Mouse (Mus musculus): ENCODE data around the gene Agbl1. TPM values are rescaled to one million over a fixed set of nuclear protein-coding genes. Genes with fewer than 3 reads are reported as not detected.

Agbl1 gene
- polyA plus RNA-seq, 1 experiment from 2014 or later = not detected

GRCm38 (mm10) chr7:76371269-76371668, 141.6 kb downstream of the Agbl1 start:
- Histone ChIP-seq H3K9me3 (replicated peaks; ENCODE audit: control insufficient read depth, low read length) (no peaks in the 10 kb centered on the region), H3K27ac (ENCODE audit: low read length) (no peak overlapping the region), H3K27me3 (ENCODE audit: control insufficient read depth, insufficient read depth, low read length) (no peaks in the 10 kb centered on the region), H3K4me3 (replicated peaks; ENCODE audit: low read length) (no peak overlapping the region), H3K9ac (ENCODE audit: low read length) (no peak overlapping the region), H3K36me3 (ENCODE audit: control insufficient read depth, insufficient read depth, low read length) (no peaks in the 10 kb centered on the region), H3K4me2 (ENCODE audit: low read depth, low read length) (no peak overlapping the region), H3K4me1 (ENCODE audit: control insufficient read depth, insufficient read depth, low read length) (no peaks in the 10 kb centered on the region)
- 70% methylated on average over 4 of the region's 4 CpGs for WGBS
- no peak for ATAC-seq (ENCODE audit: insufficient read depth, low FRiP score)

GRCm38 (mm10) chr7:76379493-76379892, 149.8 kb downstream of the Agbl1 start:
- Histone ChIP-seq H3K9ac (ENCODE audit: low read length) (no peak overlapping the region), H3K27me3 (ENCODE audit: control insufficient read depth, insufficient read depth, low read length) (no peaks in the 10 kb centered on the region), H3K4me2 (ENCODE audit: low read depth, low read length) (no peak overlapping the region), H3K36me3 (ENCODE audit: control insufficient read depth, insufficient read depth, low read length) (no peaks in the 10 kb centered on the region), H3K4me3 (replicated peaks; ENCODE audit: low read length) (no peak overlapping the region), H3K27ac (ENCODE audit: low read length) (no peak overlapping the region), H3K4me1 (ENCODE audit: control insufficient read depth, insufficient read depth, low read length) (no peaks in the 10 kb centered on the region), H3K9me3 (replicated peaks; ENCODE audit: control insufficient read depth, low read length) (no peaks in the 10 kb centered on the region)
- ATAC-seq (ENCODE audit: insufficient read depth, low FRiP score) = no peak
- WGBS = 91% methylated on average over 3 of the region's 3 CpGs

- Histone ChIP-seq H3K4me2 (ENCODE audit: low read depth, low read length) (no peak overlapping the region), H3K36me3 (ENCODE audit: control insufficient read depth, insufficient read depth, low read length) (no peaks in the 10 kb centered on the region)
Measured at GRCm38 (mm10) chr7:76381986-76382385, 152.3 kb downstream of the Agbl1 start.

DNA sequence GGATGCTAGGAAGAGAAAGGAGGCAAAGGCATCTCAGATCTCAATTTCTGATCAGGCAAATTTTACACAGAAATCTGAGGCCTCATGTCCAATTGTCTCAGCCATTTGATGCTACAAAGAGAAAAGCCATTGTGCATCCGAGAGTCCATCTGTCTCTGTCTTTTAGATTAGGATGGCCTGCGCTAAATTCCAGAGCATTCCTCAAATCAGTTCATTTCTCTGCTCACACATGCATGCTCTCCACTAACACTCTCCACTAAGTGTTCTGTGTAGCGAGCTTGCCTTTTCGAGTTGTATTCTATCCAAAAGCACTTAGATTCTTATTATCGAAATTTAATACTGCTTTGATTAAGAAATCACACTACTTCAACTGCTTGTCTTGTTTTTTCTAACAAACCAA, 159.6 kb downstream of the Agbl1 start:
- Histone ChIP-seq H3K27me3 (ENCODE audit: control insufficient read depth, insufficient read depth, low read length) (no peaks in the 10 kb centered on the region), H3K4me2 (ENCODE audit: low read depth, low read length) (no peak overlapping the region), H3K36me3 (ENCODE audit: control insufficient read depth, insufficient read depth, low read length) (no peaks in the 10 kb centered on the region), H3K9ac (ENCODE audit: low read length) (no peak overlapping the region), H3K4me3 (replicated peaks; ENCODE audit: low read length) (no peak overlapping the region), H3K4me1 (ENCODE audit: control insufficient read depth, insufficient read depth, low read length) (peaks cover 10% of the 10 kb centered on the region), H3K27ac (ENCODE audit: low read length) (0 out of 2 replicates have a peak overlapping the region, but pooled peaks have one; percentile 10), H3K9me3 (replicated peaks; ENCODE audit: control insufficient read depth, low read length) (no peaks in the 10 kb centered on the region)
- WGBS = 71% methylated on average over 5 of the region's 5 CpGs
- ATAC-seq (ENCODE audit: insufficient read depth, low FRiP score) = no peak

More at GRCm38 (mm10) chr7:76381986-76382385, 152.3 kb downstream of the Agbl1 start:
- H3K27ac ChIP-seq (ENCODE audit: low read length) = no peak overlapping the region
- H3K4me3 ChIP-seq (replicated peaks; ENCODE audit: low read length) = no peak overlapping the region
- no peak for ATAC-seq (ENCODE audit: insufficient read depth, low FRiP score)
- no peak overlapping the region for H3K9ac ChIP-seq (ENCODE audit: low read length)
- no peaks in the 10 kb centered on the region for H3K27me3 ChIP-seq (ENCODE audit: control insufficient read depth, insufficient read depth, low read length)
- 75% methylated on average over 2 of the region's 2 CpGs for WGBS
- H3K9me3 ChIP-seq (replicated peaks; ENCODE audit: control insufficient read depth, low read length) = no peaks in the 10 kb centered on the region
- no peaks in the 10 kb centered on the region for H3K4me1 ChIP-seq (ENCODE audit: control insufficient read depth, insufficient read depth, low read length)

DNA sequence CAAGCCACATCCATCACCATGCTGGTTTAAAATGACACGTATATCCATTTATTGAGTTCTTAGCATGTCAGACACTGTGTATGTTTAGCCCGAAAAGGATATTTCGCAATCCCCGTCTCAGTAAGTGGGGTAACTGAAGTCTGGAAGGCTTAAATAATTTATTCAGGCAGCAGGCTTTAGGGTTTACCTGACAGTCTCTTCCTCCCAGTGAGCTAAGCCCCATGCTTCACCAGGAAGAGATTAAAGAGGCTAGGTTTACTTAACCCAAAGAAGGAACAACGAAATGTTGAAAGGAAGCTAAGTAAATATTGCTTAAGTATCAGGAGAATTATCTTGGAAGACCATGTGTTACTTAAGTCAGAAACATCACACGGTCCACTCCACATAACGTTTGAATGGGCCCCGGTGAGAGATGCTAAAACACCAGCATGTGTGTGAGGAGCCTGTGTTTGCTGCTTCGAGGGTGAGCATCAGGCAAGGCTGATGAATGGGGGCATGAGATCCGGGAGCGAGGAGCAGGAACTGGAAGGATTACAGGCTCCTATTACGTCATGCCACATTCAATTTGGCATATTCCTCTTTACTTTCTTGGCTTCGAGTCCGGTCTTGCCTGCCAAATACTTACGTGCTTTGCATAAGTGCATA, 162.7 kb downstream of the Agbl1 start:
- Histone ChIP-seq H3K9me3 (replicated peaks; ENCODE audit: control insufficient read depth, low read length) (no peaks in the 10 kb centered on the region), H3K9ac (ENCODE audit: low read length) (no peak overlapping the region), H3K4me1 (ENCODE audit: control insufficient read depth, insufficient read depth, low read length) (peaks cover 10% of the 10 kb centered on the region), H3K4me3 (replicated peaks; ENCODE audit: low read length) (peak overlapping the region; percentile 34; the same call in 1 of the 2 replicates), H3K36me3 (ENCODE audit: control insufficient read depth, insufficient read depth, low read length) (no peaks in the 10 kb centered on the region), H3K4me2 (ENCODE audit: low read depth, low read length) (peak overlapping the region; percentile 55), H3K27me3 (ENCODE audit: control insufficient read depth, insufficient read depth, low read length) (no peaks in the 10 kb centered on the region), H3K27ac (ENCODE audit: low read length) (no peak overlapping the region)
- 6% methylated on average over 15 of the region's 15 CpGs for WGBS
- ATAC-seq (ENCODE audit: insufficient read depth, low FRiP score) = peak; percentile 71

DNA sequence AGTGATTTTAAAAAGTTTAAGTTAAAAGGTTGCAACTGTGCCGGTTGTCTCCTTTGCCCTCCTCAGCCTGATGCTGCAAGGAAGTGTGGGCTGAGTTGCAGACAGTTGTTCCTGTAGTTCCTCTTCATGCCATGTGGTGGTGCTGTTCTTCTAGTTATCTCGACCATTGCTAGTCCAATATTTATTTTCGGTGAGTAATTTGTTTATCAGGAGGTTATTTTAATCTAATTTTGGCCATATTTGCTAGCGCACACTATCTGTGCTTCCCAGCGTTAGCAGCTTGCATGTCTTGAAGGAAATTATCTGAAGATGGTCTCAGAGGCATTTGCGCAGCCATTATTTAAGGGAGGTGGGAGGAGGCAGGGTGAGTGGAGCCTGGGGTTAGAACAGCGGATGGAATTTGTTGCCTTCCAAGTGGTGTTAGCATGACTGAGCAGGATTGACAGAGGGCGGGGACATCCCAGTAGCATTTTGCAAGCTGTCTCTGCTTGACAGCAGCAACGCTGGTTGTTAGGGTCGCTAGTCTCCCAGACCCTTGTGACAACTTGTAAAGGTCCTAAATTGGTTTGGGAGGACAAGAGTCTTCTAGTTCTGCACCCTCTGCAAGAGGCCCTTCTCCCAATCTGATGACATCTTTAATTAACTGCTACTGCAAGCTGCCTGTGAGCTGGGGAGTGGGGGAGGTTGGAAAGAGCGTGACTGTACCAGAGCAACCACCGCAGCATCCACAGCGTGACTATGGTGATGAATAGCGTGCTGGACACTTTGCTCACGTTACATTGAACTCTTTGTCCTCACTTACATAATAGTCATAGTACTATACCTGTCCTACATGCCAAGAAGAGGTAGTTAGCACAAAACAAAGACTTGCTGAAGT, 163.5 kb downstream of the Agbl1 start:
- 15% methylated on average over 15 of the region's 15 CpGs for WGBS
- Histone ChIP-seq H3K27me3 (ENCODE audit: control insufficient read depth, insufficient read depth, low read length) (no peaks in the 10 kb centered on the region), H3K4me3 (replicated peaks; ENCODE audit: low read length) (peak overlapping the region; percentile 34), H3K4me2 (ENCODE audit: low read depth, low read length) (peak overlapping the region; percentile 55), H3K9ac (ENCODE audit: low read length) (peak overlapping the region; percentile 38; the same call in 1 of the 2 replicates), H3K9me3 (replicated peaks; ENCODE audit: control insufficient read depth, low read length) (no peaks in the 10 kb centered on the region), H3K27ac (ENCODE audit: low read length) (no peak overlapping the region), H3K36me3 (ENCODE audit: control insufficient read depth, insufficient read depth, low read length) (no peaks in the 10 kb centered on the region), H3K4me1 (ENCODE audit: control insufficient read depth, insufficient read depth, low read length) (peaks cover 10% of the 10 kb centered on the region)
- ATAC-seq (ENCODE audit: insufficient read depth, low FRiP score) = peak; percentile 71

- no peaks in the 10 kb centered on the region for H3K27me3 ChIP-seq (ENCODE audit: control insufficient read depth, insufficient read depth, low read length)
- no peaks in the 10 kb centered on the region for H3K9me3 ChIP-seq (replicated peaks; ENCODE audit: control insufficient read depth, low read length)
- no peak overlapping the region for H3K9ac ChIP-seq (ENCODE audit: low read length)
- no peak for ATAC-seq (ENCODE audit: insufficient read depth, low FRiP score)
- no peak overlapping the region for H3K27ac ChIP-seq (ENCODE audit: low read length)
- 50% methylated on average over 4 of the region's 4 CpGs for WGBS
- no peaks in the 10 kb centered on the region for H3K4me1 ChIP-seq (ENCODE audit: control insufficient read depth, insufficient read depth, low read length)
- no peak overlapping the region for H3K4me2 ChIP-seq (ENCODE audit: low read depth, low read length)
- H3K36me3 ChIP-seq (ENCODE audit: control insufficient read depth, insufficient read depth, low read length) = no peaks in the 10 kb centered on the region
- no peak overlapping the region for H3K4me3 ChIP-seq (replicated peaks; ENCODE audit: low read length)
Measured at GRCm38 (mm10) chr7:76407930-76408557, 178.4 kb downstream of the Agbl1 start.

GRCm38 (mm10) chr7:76409020-76409419, 179.3 kb downstream of the Agbl1 start:
- Histone ChIP-seq H3K4me1 (ENCODE audit: control insufficient read depth, insufficient read depth, low read length) (no peaks in the 10 kb centered on the region), H3K36me3 (ENCODE audit: control insufficient read depth, insufficient read depth, low read length) (no peaks in the 10 kb centered on the region), H3K4me3 (replicated peaks; ENCODE audit: low read length) (no peak overlapping the region), H3K27ac (ENCODE audit: low read length) (no peak overlapping the region), H3K4me2 (ENCODE audit: low read depth, low read length) (no peak overlapping the region), H3K9ac (ENCODE audit: low read length) (no peak overlapping the region), H3K27me3 (ENCODE audit: control insufficient read depth, insufficient read depth, low read length) (no peaks in the 10 kb centered on the region), H3K9me3 (replicated peaks; ENCODE audit: control insufficient read depth, low read length) (no peaks in the 10 kb centered on the region)
- 79% methylated on average over 10 of the region's 10 CpGs for WGBS
- ATAC-seq (ENCODE audit: insufficient read depth, low FRiP score) = no peak

Measured in stomach, embryonic 16.5 days (tissue).